Mouse (Mus musculus) intestine, embryonic 16.5 days (tissue): ENCODE measurements at regions not wholly inside any gene's neighbourhood (a gene's known extent, or its start where the extent isn't known, plus 50 kb on each side); places are given as distances from the start of the nearest gene placed in this dataset.

Experiments used
- ATAC-seq: fragments of 200-750 bp; cut with Nextera tagmentation; 2 replicates; pipeline ENCODE4 v1.8.0; 2017; ENCODE audit warnings: moderate TSS enrichment, moderate library complexity
- H3K27ac ChIP-seq: fragments of 300-500 bp; sonication (generic); 2 replicates; pipeline ENCODE4 v1.5.1; 2014; ENCODE audit warnings: mild to moderate bottlenecking, low read length
- H3K27me3 ChIP-seq: fragments of 300-500 bp; sonication (generic); replicated peaks from 2 replicates; pipeline ENCODE4 v1.6.1; 2014; ENCODE audit warnings: low read length, control low read depth, mixed read lengths; ENCODE audit not compliant: control insufficient read depth, insufficient read depth
- H3K36me3 ChIP-seq: fragments of 300-500 bp; sonication (generic); 2 replicates; pipeline ENCODE4 v1.6.1; 2014; ENCODE audit warnings: low read length, control low read depth; ENCODE audit not compliant: control insufficient read depth, insufficient read depth
- H3K4me1 ChIP-seq: fragments of 300-500 bp; sonication (generic); 2 replicates; pipeline ENCODE4 v1.6.1; 2014; ENCODE audit warnings: low read length, control low read depth, mixed read lengths; ENCODE audit not compliant: control insufficient read depth, insufficient read depth
- H3K4me2 ChIP-seq: fragments of 300-500 bp; sonication (generic); 2 replicates; pipeline ENCODE4 v1.6.1; 2014; ENCODE audit warnings: low read depth, low read length, control low read depth
- H3K4me3 ChIP-seq: fragments of 300-500 bp; sonication (generic); 2 replicates; pipeline ENCODE4 v1.5.1; 2014; ENCODE audit warnings: mild to moderate bottlenecking, low read length
- H3K9ac ChIP-seq: fragments of 300-500 bp; sonication (generic); 2 replicates; pipeline ENCODE4 v1.6.1; 2014; ENCODE audit warnings: low read depth, low read length
- H3K9me3 ChIP-seq: fragments of 300-500 bp; sonication (generic); 2 replicates; pipeline ENCODE4 v1.6.1; 2016; ENCODE audit warnings: low read length, control low read depth; ENCODE audit not compliant: control insufficient read depth
- WGBS: fragments of 180-500 bp; shearing (Covaris S2); extraction: QIAGEN DNeasy Blood & Tissue Kit; methylation state at CpG from one replicate; pipeline ENCODE4 v1.1.7; 2014; 5-methylcytosine and 5-hydroxymethylcytosine counted together

GRCm38 (mm10) chr3:149683561-149683960 lies 693.2 kb upstream of the Adgrl2 start:
- Histone ChIP-seq H3K4me3 (no peak overlapping the region), H3K9ac (no peak overlapping the region), H3K27ac (no peak overlapping the region), H3K9me3 (no peaks in the 10 kb centered on the region), H3K36me3 (no peaks in the 10 kb centered on the region), H3K4me2 (no peak overlapping the region), H3K27me3 (no peaks in the 10 kb centered on the region), H3K4me1 (no peaks in the 10 kb centered on the region)
- 87% methylated on average over 4 of the region's 4 CpGs for WGBS
- ATAC-seq: no peak

GRCm38 (mm10) chr3:149682246-149682645 lies 691.9 kb upstream of the Adgrl2 start:
- H3K36me3 ChIP-seq: no peaks in the 10 kb centered on the region
- H3K27me3 ChIP-seq: no peaks in the 10 kb centered on the region
- 64% methylated on average over 5 of the region's 5 CpGs for WGBS
- H3K9me3 ChIP-seq: no peaks in the 10 kb centered on the region
- H3K4me1 ChIP-seq: no peaks in the 10 kb centered on the region
- H3K4me2 ChIP-seq: no peak overlapping the region
- no peak for ATAC-seq
- H3K9ac ChIP-seq: no peak overlapping the region
- no peak overlapping the region for H3K4me3 ChIP-seq
- H3K27ac ChIP-seq: no peak overlapping the region

GRCm38 (mm10) chr3:149673926-149674325 lies 683.6 kb upstream of the Adgrl2 start:
- Histone ChIP-seq H3K4me1 (no peaks in the 10 kb centered on the region), H3K9me3 (no peaks in the 10 kb centered on the region), H3K36me3 (no peaks in the 10 kb centered on the region), H3K27ac (no peak overlapping the region), H3K4me2 (no peak overlapping the region), H3K4me3 (no peak overlapping the region), H3K9ac (no peak overlapping the region), H3K27me3 (no peaks in the 10 kb centered on the region)
- ATAC-seq: no peak

- Histone ChIP-seq H3K36me3 (no peaks in the 10 kb centered on the region), H3K9ac (no peak overlapping the region), H3K4me3 (no peak overlapping the region), H3K9me3 (no peaks in the 10 kb centered on the region), H3K27ac (no peak overlapping the region), H3K4me2 (no peak overlapping the region), H3K4me1 (no peaks in the 10 kb centered on the region), H3K27me3 (no peaks in the 10 kb centered on the region)
- ATAC-seq: no peak
- 73% methylated on average over 3 of the region's 3 CpGs for WGBS
These were observed 674.3 kb upstream of the Adgrl2 start for GRCm38 (mm10) chr3:149664624-149665023.

- Histone ChIP-seq H3K4me2 (no peak overlapping the region), H3K9me3 (no peaks in the 10 kb centered on the region), H3K4me1 (no peaks in the 10 kb centered on the region), H3K27ac (no peak overlapping the region), H3K36me3 (no peaks in the 10 kb centered on the region), H3K9ac (no peak overlapping the region), H3K4me3 (no peak overlapping the region), H3K27me3 (no peaks in the 10 kb centered on the region)
- WGBS: 59% methylated on average over 2 of the region's 2 CpGs
- no peak for ATAC-seq
These were observed 648.0 kb upstream of the Adgrl2 start for GRCm38 (mm10) chr3:149638324-149638723.

- Histone ChIP-seq H3K9ac (no peak overlapping the region), H3K4me3 (no peak overlapping the region), H3K36me3 (no peaks in the 10 kb centered on the region), H3K4me2 (no peak overlapping the region), H3K9me3 (no peaks in the 10 kb centered on the region), H3K27ac (no peak overlapping the region), H3K27me3 (no peaks in the 10 kb centered on the region), H3K4me1 (no peaks in the 10 kb centered on the region)
- ATAC-seq: no peak
These were observed 635.8 kb upstream of the Adgrl2 start for GRCm38 (mm10) chr3:149626186-149626585.

GRCm38 (mm10) chr3:149625497-149625896 lies 635.1 kb upstream of the Adgrl2 start:
- no peak for ATAC-seq
- Histone ChIP-seq H3K4me3 (no peak overlapping the region), H3K27me3 (no peaks in the 10 kb centered on the region), H3K4me1 (no peaks in the 10 kb centered on the region), H3K9me3 (no peaks in the 10 kb centered on the region), H3K9ac (no peak overlapping the region), H3K27ac (no peak overlapping the region), H3K4me2 (no peak overlapping the region), H3K36me3 (no peaks in the 10 kb centered on the region)
- WGBS: 95% methylated on average over 1 of the region's 1 CpGs

- H3K4me2 ChIP-seq: no peak overlapping the region
- no peaks in the 10 kb centered on the region for H3K36me3 ChIP-seq
- H3K4me3 ChIP-seq: no peak overlapping the region
- ATAC-seq: no peak
- H3K27ac ChIP-seq: no peak overlapping the region
- no peak overlapping the region for H3K9ac ChIP-seq
- H3K4me1 ChIP-seq: no peaks in the 10 kb centered on the region
- 67% methylated on average over 3 of the region's 3 CpGs for WGBS
- no peaks in the 10 kb centered on the region for H3K9me3 ChIP-seq
- H3K27me3 ChIP-seq: no peaks in the 10 kb centered on the region
These were observed 634.7 kb upstream of the Adgrl2 start for GRCm38 (mm10) chr3:149625066-149625465.

- no peaks in the 10 kb centered on the region for H3K9me3 ChIP-seq
- H3K27me3 ChIP-seq: no peaks in the 10 kb centered on the region
- no peaks in the 10 kb centered on the region for H3K4me1 ChIP-seq
- no peak overlapping the region for H3K4me3 ChIP-seq
- 68% methylated on average over 4 of the region's 4 CpGs for WGBS
- H3K4me2 ChIP-seq: no peak overlapping the region
- no peak overlapping the region for H3K27ac ChIP-seq
- ATAC-seq: no peak
- no peak overlapping the region for H3K9ac ChIP-seq
- H3K36me3 ChIP-seq: no peaks in the 10 kb centered on the region
These were observed 633.6 kb upstream of the Adgrl2 start for GRCm38 (mm10) chr3:149623851-149624532.

GRCm38 (mm10) chr3:149603865-149604264 lies 613.5 kb upstream of the Adgrl2 start:
- no peaks in the 10 kb centered on the region for H3K9me3 ChIP-seq
- no peak overlapping the region for H3K9ac ChIP-seq
- no peaks in the 10 kb centered on the region for H3K36me3 ChIP-seq
- H3K27ac ChIP-seq: no peak overlapping the region
- no peak overlapping the region for H3K4me2 ChIP-seq
- no peaks in the 10 kb centered on the region for H3K27me3 ChIP-seq
- H3K4me3 ChIP-seq: no peak overlapping the region
- ATAC-seq: no peak
- no peaks in the 10 kb centered on the region for H3K4me1 ChIP-seq
- WGBS: 77% methylated on average over 5 of the region's 5 CpGs
